In genomic region chr6:104493459-104493858, GRCm38 (mm10) we compare ENCODE assay signal across 14 mouse cellular contexts. TPM values are rescaled to one million over a fixed set of nuclear protein-coding genes. Genes with fewer than 3 reads are reported as not detected.
DNase-seq lines count a peak whose midpoint lies in the region; ATAC-seq lines count a peak whose summit lies in the region.
"Had no signal": no experiment of that assay in that cellular context is flagged by ENCODE, and none has a peak within 500 bp of the region (broad histone marks: within the 10 kb centered on the region; RNA-seq: fewer than 3 reads in every experiment).

No protein-coding gene starts in this region.

- no peaks in the 10 kb centered on the region for H3K27me3 ChIP-seq in forebrain, embryonic 11.5 days (ENCODE audit: control insufficient read depth, insufficient read depth, low read length)
- no peaks in the 10 kb centered on the region for H3K27me3 ChIP-seq in hindbrain, embryonic 15.5 days
- H3K27me3 ChIP-seq in stomach, embryonic 15.5 days (replicated peaks), result no peaks in the 10 kb centered on the region

- H3K4me3 ChIP-seq in forebrain, embryonic 11.5 days (ENCODE audit: low read depth, low read length), result peak overlapping the region; percentile 6; the same call in 1 of the 2 replicates
- peak overlapping the region; percentile 44 for H3K4me3 ChIP-seq in hindbrain, embryonic 15.5 days
- no peak overlapping the region for H3K4me3 ChIP-seq in stomach, embryonic 15.5 days (replicated peaks)
- H3K4me3 ChIP-seq: gastrocnemius, adult 2 months had no signal

- H3K4me1 ChIP-seq in forebrain, embryonic 11.5 days (replicated peaks; ENCODE audit: control insufficient read depth, insufficient read depth, low read length), result no peaks in the 10 kb centered on the region
- H3K4me1 ChIP-seq in hindbrain, embryonic 15.5 days (replicated peaks), result peaks cover 7% of the 10 kb centered on the region
- H3K4me1 ChIP-seq in stomach, embryonic 15.5 days, result no peaks in the 10 kb centered on the region

- no peak overlapping the region; the same call in 1 of the 2 replicates for H3K9ac ChIP-seq in forebrain, embryonic 11.5 days (ENCODE audit: low read length)
- peak overlapping the region; percentile 45 for H3K9ac ChIP-seq in hindbrain, embryonic 15.5 days
- no peak overlapping the region for H3K9ac ChIP-seq in stomach, embryonic 15.5 days

- peak; percentile 7 for DNase-seq in left cerebral cortex, postnatal 14 days (ENCODE audit: low spot score in 2 of 2)
- DNase-seq in left cerebral cortex, adult 8-10 months (ENCODE audit: low spot score in 2 of 2), result no peak
- no peak for DNase-seq in forebrain, embryonic 11.5 days (ENCODE audit: low spot score)
- no peak for DNase-seq in gastrocnemius, postnatal 4 days (ENCODE audit: low spot score in 2 of 2)
- no peak for DNase-seq in frontal cortex, postnatal 14 days (ENCODE audit: low spot score in 2 of 2)
- DNase-seq: adrenal gland, postnatal 10 days; gastrocnemius, adult 2 months; lung, adult 18-20 months; thymus, postnatal 25 days had no signal

- intact Hi-C loops in left cerebral cortex, postnatal 14 days (cut with DNase I), result loop anchor here (10.0 kb wide), 1 partner anchor 271 kb away; no protein-coding TSS in a partner anchor

- no peaks in the 10 kb centered on the region for H3K36me3 ChIP-seq in forebrain, embryonic 11.5 days (ENCODE audit: control insufficient read depth, insufficient read depth, low read length)
- H3K36me3 ChIP-seq in hindbrain, embryonic 15.5 days, result no peaks in the 10 kb centered on the region
- no peaks in the 10 kb centered on the region for H3K36me3 ChIP-seq in stomach, embryonic 15.5 days

- ATAC-seq in forebrain, embryonic 11.5 days (replicated peaks; ENCODE audit: low FRiP score), result 0 out of 2 replicates have a peak, but pooled peaks have one; percentile 6
- ATAC-seq in hindbrain, embryonic 15.5 days (ENCODE audit: low FRiP score, low read depth), result no peak; the same call in 1 of the 2 replicates
- ATAC-seq in stomach, embryonic 15.5 days (ENCODE audit: insufficient read depth, low FRiP score, low read depth), result no peak

- H3K4me2 ChIP-seq in forebrain, embryonic 11.5 days (ENCODE audit: low read depth, low read length, severe bottlenecking), result peak overlapping the region; percentile 42; the same call in 1 of the 2 replicates
- H3K4me2 ChIP-seq in hindbrain, embryonic 15.5 days, result peak overlapping the region; percentile 58
- peak overlapping the region; percentile 19 for H3K4me2 ChIP-seq in stomach, embryonic 15.5 days

- H3K27ac ChIP-seq in forebrain, embryonic 11.5 days (ENCODE audit: low read depth, low read length), result 0 out of 2 replicates have a peak overlapping the region, but pooled peaks have one; percentile 18
- peak overlapping the region; percentile 75 for H3K27ac ChIP-seq in hindbrain, embryonic 15.5 days (replicated peaks)
- no peak overlapping the region for H3K27ac ChIP-seq in stomach, embryonic 15.5 days
- H3K27ac ChIP-seq: gastrocnemius, adult 2 months had no signal

- WGBS in forebrain, embryonic 11.5 days, result 51% methylated on average over 6 of the region's 6 CpGs
- 36% methylated on average over 6 of the region's 6 CpGs for WGBS in hindbrain, embryonic 15.5 days
- 61% methylated on average over 6 of the region's 6 CpGs for WGBS in stomach, embryonic 15.5 days

- no peaks in the 10 kb centered on the region for H3K9me3 ChIP-seq in forebrain, embryonic 11.5 days (ENCODE audit: control insufficient read depth, low read length)
- no peaks in the 10 kb centered on the region for H3K9me3 ChIP-seq in hindbrain, embryonic 15.5 days
- H3K9me3 ChIP-seq in stomach, embryonic 15.5 days, result no peaks in the 10 kb centered on the region

RNA-seq across cellular contexts. Expression of gene Cntn6, which starts 0.9 kb away (rescaled TPM):
- total RNA-seq in left cerebral cortex, postnatal 14 days (2021), result 10 to 100 TPM; 33.8 to 37.6 TPM
- total RNA-seq in left cerebral cortex, adult 8-10 months (2022), result 10 to 100 TPM; 18.2 to 21.9 (median 20.3) TPM
- 2.1 and 2.5 TPM in 2 replicates for polyA plus RNA-seq in forebrain, embryonic 11.5 days (2014; fragmentation: Nextera tagmentation; extraction: Ambion mirVana)
- 12.7 and 12.9 TPM in 2 replicates for polyA plus RNA-seq in hindbrain, embryonic 15.5 days (2015; fragmentation: Nextera tagmentation; extraction: Ambion mirVana)
- 0.32 and 0.74 TPM in 2 replicates for polyA plus RNA-seq in stomach, embryonic 15.5 days (2015; fragmentation: Nextera tagmentation; extraction: Ambion mirVana)
- total RNA-seq in gastrocnemius, postnatal 4 days (2021), result under 1 TPM; 0.54 to 0.81 TPM
- total RNA-seq: ES-E14; gastrocnemius, adult 2 months; hematopoietic stem cell, adult 5-6 weeks; monocyte, adult 5-6 weeks had no signal

Comparison
In these comparisons a context has a peak if more than half of its experiments do, and no peak if none do; other contexts are left out.
1. DNase-seq: peak in left cerebral cortex, postnatal 14 days (2 of 2); none in left cerebral cortex, adult 8-10 months (0 of 2), forebrain, embryonic 11.5 days (single experiment), gastrocnemius, postnatal 4 days (0 of 2) and frontal cortex, postnatal 14 days (0 of 2).
2. RNA of gene Cntn6, which starts 0.9 kb away (total RNA-seq): 33.8 to 37.6 TPM in left cerebral cortex, postnatal 14 days and 18.2 to 21.9 TPM in left cerebral cortex, adult 8-10 months; 0.54 to 0.81 TPM in gastrocnemius, postnatal 4 days; every median in the first group is over 10 times any median in the second.
3. Peak in every context shown above with its lines, with median percentiles within 50 percentile points of each other: H3K4me2 ChIP-seq.